Mouse (Mus musculus) stomach, postnatal 0 days (tissue): Measurements from ENCODE around the gene Kcnj6.

Experiments
- CTCF ChIP-seq: IDR thresholded peaks from 2 replicates; pipeline ENCODE4 v1.5.1; 2016; ENCODE audit warnings: antibody characterized with exemption, low read depth, mild to moderate bottlenecking, moderate library complexity
- EP300 ChIP-seq: optimal IDR thresholded peaks from 2 replicates; pipeline ENCODE3; 2016; ENCODE audit warnings: antibody characterized with exemption

DNA sequence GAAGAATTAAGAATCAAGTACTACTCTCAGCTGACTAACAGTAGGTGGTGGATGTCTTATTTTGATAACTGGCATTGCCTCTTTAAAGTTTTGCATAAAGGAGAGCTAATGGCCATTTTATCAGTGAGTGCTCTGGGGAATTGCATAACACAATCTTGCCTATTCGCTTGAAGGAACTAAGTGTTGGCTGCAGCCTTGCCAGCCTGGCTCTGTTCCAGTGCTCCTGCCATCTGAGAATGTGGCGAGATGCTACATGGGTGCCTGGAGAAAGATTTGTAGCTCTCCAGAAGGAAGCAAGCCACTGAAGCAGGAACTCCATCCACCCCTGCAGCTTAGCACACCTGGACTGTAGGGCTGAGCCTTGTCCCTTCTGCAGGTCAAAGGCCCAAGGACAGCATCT, 107.4 kb downstream of the Kcnj6 start:
- TF ChIP-seq CTCF (no peak), EP300 (no peak)
